Mouse (Mus musculus): Measurements from ENCODE around the gene Adtrp. TPM values are rescaled to one million over a fixed set of nuclear protein-coding genes. Genes with fewer than 3 reads are reported as not detected.

The Adtrp gene
- polyA plus RNA-seq, 1 experiment from 2014 or later: 0.33 TPM

GRCm38 (mm10) chr13:41807300-41807699 is 40.2 kb downstream of the Adtrp start:
- no peak for ATAC-seq (ENCODE audit: extremely low read depth, insufficient number of reproducible peaks, low FRiP score, low TSS enrichment)
- 87% methylated on average over 4 of the region's 4 CpGs for WGBS

GRCm38 (mm10) chr13:41805138-41805820 is 42.2 kb downstream of the Adtrp start:
- H3K4me3 ChIP-seq: no peak overlapping the region
- no peak overlapping the region for H3K9ac ChIP-seq
- no peaks in the 10 kb centered on the region for H3K36me3 ChIP-seq
- ATAC-seq (ENCODE audit: extremely low read depth, insufficient number of reproducible peaks, low FRiP score, low TSS enrichment): no peak
- no peak overlapping the region for H3K27ac ChIP-seq (replicated peaks)
- H3K9me3 ChIP-seq: no peaks in the 10 kb centered on the region
- 75% methylated on average over 7 of the region's 7 CpGs for WGBS
- H3K4me1 ChIP-seq: peaks cover 30% of the 10 kb centered on the region
- H3K27me3 ChIP-seq (replicated peaks): no peaks in the 10 kb centered on the region
- H3K4me2 ChIP-seq: no peak overlapping the region

More at GRCm38 (mm10) chr13:41807300-41807699, 40.2 kb downstream of the Adtrp start:
- Histone ChIP-seq H3K27me3 (replicated peaks) (no peaks in the 10 kb centered on the region), H3K4me2 (0 out of 2 replicates have a peak overlapping the region, but pooled peaks have one; percentile 5), H3K4me3 (no peak overlapping the region), H3K9ac (no peak overlapping the region), H3K4me1 (peaks cover 18% of the 10 kb centered on the region), H3K36me3 (no peaks in the 10 kb centered on the region), H3K27ac (replicated peaks) (no peak overlapping the region; the same call in 1 of the 2 replicates), H3K9me3 (no peaks in the 10 kb centered on the region)

- ATAC-seq (ENCODE audit: extremely low read depth, insufficient number of reproducible peaks, low FRiP score, low TSS enrichment): no peak
- Histone ChIP-seq H3K4me3 (no peak overlapping the region), H3K27me3 (replicated peaks) (no peaks in the 10 kb centered on the region), H3K36me3 (no peaks in the 10 kb centered on the region), H3K4me1 (peaks cover 30% of the 10 kb centered on the region), H3K27ac (replicated peaks) (no peak overlapping the region), H3K4me2 (no peak overlapping the region), H3K9me3 (no peaks in the 10 kb centered on the region), H3K9ac (no peak overlapping the region)
- WGBS: 59% methylated on average over 8 of the region's 8 CpGs
Measured at GRCm38 (mm10) chr13:41803656-41804265, 43.7 kb downstream of the Adtrp start.

- Histone ChIP-seq H3K27ac (replicated peaks) (no peak overlapping the region), H3K9ac (peak overlapping the region; percentile 37; the same call in 1 of the 2 replicates), H3K27me3 (replicated peaks) (no peaks in the 10 kb centered on the region), H3K4me3 (no peak overlapping the region), H3K36me3 (no peaks in the 10 kb centered on the region), H3K4me2 (peak overlapping the region; percentile 44), H3K9me3 (no peaks in the 10 kb centered on the region), H3K4me1 (peaks cover 20% of the 10 kb centered on the region)
- ATAC-seq (ENCODE audit: extremely low read depth, insufficient number of reproducible peaks, low FRiP score, low TSS enrichment): no peak; the same call in 1 of the 2 replicates
- 10% methylated on average over 8 of the region's 8 CpGs for WGBS
Measured at GRCm38 (mm10) chr13:41801177-41801636, 46.3 kb downstream of the Adtrp start.

GRCm38 (mm10) chr13:41792849-41793248 is 54.6 kb downstream of the Adtrp start:
- ATAC-seq (ENCODE audit: extremely low read depth, insufficient number of reproducible peaks, low FRiP score, low TSS enrichment): no peak
- Histone ChIP-seq H3K4me2 (no peak overlapping the region), H3K27me3 (replicated peaks) (no peaks in the 10 kb centered on the region), H3K4me3 (no peak overlapping the region), H3K4me1 (peaks cover 5% of the 10 kb centered on the region; the same call in 1 of the 2 replicates), H3K9me3 (no peaks in the 10 kb centered on the region), H3K36me3 (no peaks in the 10 kb centered on the region), H3K9ac (no peak overlapping the region), H3K27ac (replicated peaks) (no peak overlapping the region)
- WGBS: 68% methylated on average over 6 of the region's 6 CpGs

GRCm38 (mm10) chr13:41787863-41788536 is 59.5 kb downstream of the Adtrp start:
- no peak overlapping the region for H3K4me2 ChIP-seq
- H3K4me1 ChIP-seq: peaks cover 5% of the 10 kb centered on the region; the same call in 1 of the 2 replicates
- no peak overlapping the region for H3K9ac ChIP-seq
- no peaks in the 10 kb centered on the region for H3K9me3 ChIP-seq
- no peaks in the 10 kb centered on the region for H3K36me3 ChIP-seq
- H3K4me3 ChIP-seq: no peak overlapping the region
- H3K27ac ChIP-seq (replicated peaks): no peak overlapping the region
- 66% methylated on average over 2 of the region's 2 CpGs for WGBS
- no peaks in the 10 kb centered on the region for H3K27me3 ChIP-seq (replicated peaks)
- ATAC-seq (ENCODE audit: extremely low read depth, insufficient number of reproducible peaks, low FRiP score, low TSS enrichment): no peak

GRCm38 (mm10) chr13:41786640-41787039 is 60.8 kb downstream of the Adtrp start:
- 83% methylated on average over 3 of the region's 3 CpGs for WGBS
- ATAC-seq (ENCODE audit: extremely low read depth, insufficient number of reproducible peaks, low FRiP score, low TSS enrichment): no peak
- no peaks in the 10 kb centered on the region for H3K36me3 ChIP-seq
- H3K9me3 ChIP-seq: no peaks in the 10 kb centered on the region
- no peaks in the 10 kb centered on the region for H3K27me3 ChIP-seq (replicated peaks)
- peaks cover 5% of the 10 kb centered on the region; the same call in 1 of the 2 replicates for H3K4me1 ChIP-seq
- no peak overlapping the region for H3K9ac ChIP-seq
- H3K27ac ChIP-seq (replicated peaks): no peak overlapping the region
- no peak overlapping the region for H3K4me2 ChIP-seq
- H3K4me3 ChIP-seq: no peak overlapping the region

GRCm38 (mm10) chr13:41784889-41785701 is 62.4 kb downstream of the Adtrp start:
- H3K9ac ChIP-seq: no peak overlapping the region
- peaks cover 5% of the 10 kb centered on the region; the same call in 1 of the 2 replicates for H3K4me1 ChIP-seq
- H3K4me3 ChIP-seq: no peak overlapping the region
- H3K4me2 ChIP-seq: no peak overlapping the region
- no peaks in the 10 kb centered on the region for H3K9me3 ChIP-seq
- H3K36me3 ChIP-seq: no peaks in the 10 kb centered on the region
- no peak overlapping the region for H3K27ac ChIP-seq (replicated peaks)
- WGBS: 79% methylated on average over 7 of the region's 7 CpGs
- no peaks in the 10 kb centered on the region for H3K27me3 ChIP-seq (replicated peaks)
- no peak for ATAC-seq (ENCODE audit: extremely low read depth, insufficient number of reproducible peaks, low FRiP score, low TSS enrichment)

GRCm38 (mm10) chr13:41780296-41780695 is 67.2 kb downstream of the Adtrp start:
- no peak overlapping the region for H3K27ac ChIP-seq (replicated peaks)
- no peaks in the 10 kb centered on the region for H3K36me3 ChIP-seq
- H3K9me3 ChIP-seq: no peaks in the 10 kb centered on the region
- no peak overlapping the region for H3K4me3 ChIP-seq
- no peaks in the 10 kb centered on the region for H3K4me1 ChIP-seq
- no peak overlapping the region for H3K9ac ChIP-seq
- H3K27me3 ChIP-seq (replicated peaks): no peaks in the 10 kb centered on the region
- 75% methylated on average over 4 of the region's 4 CpGs for WGBS
- no peak for ATAC-seq (ENCODE audit: extremely low read depth, insufficient number of reproducible peaks, low FRiP score, low TSS enrichment)
- no peak overlapping the region for H3K4me2 ChIP-seq

GRCm38 (mm10) chr13:41779603-41780180 is 67.8 kb downstream of the Adtrp start:
- Histone ChIP-seq H3K4me1 (no peaks in the 10 kb centered on the region), H3K27ac (replicated peaks) (no peak overlapping the region), H3K9ac (no peak overlapping the region), H3K9me3 (no peaks in the 10 kb centered on the region), H3K27me3 (replicated peaks) (no peaks in the 10 kb centered on the region), H3K36me3 (no peaks in the 10 kb centered on the region), H3K4me3 (no peak overlapping the region), H3K4me2 (no peak overlapping the region)
- WGBS: 77% methylated on average over 9 of the region's 9 CpGs
- ATAC-seq (ENCODE audit: extremely low read depth, insufficient number of reproducible peaks, low FRiP score, low TSS enrichment): no peak

Measured in heart, embryonic 13.5 days (tissue).